Mouse (Mus musculus) erythroblast, embryonic 14.5 days (primary cell): Measurements from ENCODE around the gene Cltc.

Experiments used
- GATA1 ChIP-seq: IDR thresholded peaks from 2 replicates; pipeline ENCODE4 v1.6.1; 2012; ENCODE audit warnings: low read length, inconsistent platforms, mixed read lengths
- TAL1 ChIP-seq: IDR thresholded peaks from 3 replicates; pipeline ENCODE4 v1.6.1; 2012; ENCODE audit warnings: low read length, inconsistent platforms, mixed read lengths

DNA sequence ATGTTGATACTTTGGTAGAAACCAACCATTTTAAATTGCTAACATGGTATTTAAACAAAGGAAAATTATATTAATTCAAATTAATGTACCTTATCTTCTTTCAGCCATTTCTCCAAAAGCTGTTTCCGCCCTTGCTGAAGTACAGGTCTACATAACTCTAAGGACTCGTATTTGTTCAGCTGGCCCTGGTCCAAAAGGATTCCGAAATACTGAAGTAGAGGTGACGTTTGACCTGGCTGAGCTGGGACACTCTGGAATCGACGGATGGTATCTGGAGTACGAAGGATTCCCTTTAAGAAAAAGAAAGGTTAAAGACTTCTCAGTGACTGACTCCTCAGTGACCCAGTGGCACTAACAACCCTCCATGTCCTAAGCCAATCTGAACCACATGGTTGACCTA, 32.4 kb downstream of the Cltc start:
- no peak for TF ChIP-seq GATA1
- no peak for TF ChIP-seq TAL1
